17 mouse cellular contexts compared by ENCODE assay signal in the genomic region with DNA sequence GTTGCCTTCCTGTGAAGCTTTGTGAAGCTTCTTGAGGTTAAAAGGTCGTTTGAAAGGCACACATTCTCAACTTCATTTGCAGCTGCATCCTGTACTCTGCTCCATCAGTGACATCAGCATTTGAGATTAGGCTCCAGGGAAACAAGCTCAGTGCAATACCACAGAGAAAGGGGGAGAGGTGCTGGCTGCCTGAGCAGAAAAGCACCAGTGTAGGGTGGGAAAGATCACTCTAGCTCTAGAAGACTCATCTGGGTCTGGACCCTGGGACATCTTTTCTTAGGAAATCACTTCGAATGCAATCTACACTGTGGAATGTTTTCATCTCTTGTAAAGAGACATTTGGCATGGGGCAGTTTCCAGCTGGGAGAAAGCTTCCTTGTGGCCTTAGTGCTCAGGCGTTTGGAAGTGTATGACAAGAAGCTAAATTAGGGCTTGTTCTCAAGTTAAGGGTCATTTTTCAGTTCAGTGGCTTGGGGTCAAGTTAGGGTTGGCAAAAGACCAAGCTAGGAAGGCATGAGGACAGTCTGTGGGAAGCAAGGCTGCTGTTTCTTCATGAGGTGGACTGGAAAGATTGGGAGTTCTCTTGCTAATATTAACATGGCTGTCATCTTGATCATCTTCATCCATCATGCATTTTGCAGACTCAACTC.
DNase-seq lines count a peak whose midpoint lies in the region; ATAC-seq and TF ChIP-seq lines count a peak whose summit lies in the region.
"Had no signal": no experiment of that assay in that cellular context is flagged by ENCODE, and none has a peak within 500 bp of the region (broad histone marks: within the 10 kb centered on the region; RNA-seq: fewer than 3 reads in every experiment).

No protein-coding gene starts in this region.

- no peak overlapping the region for H3K27ac ChIP-seq in heart, embryonic 10.5 days
- H3K27ac ChIP-seq in lung, postnatal 0 days (ENCODE audit: low read length): no peak overlapping the region
- H3K27ac ChIP-seq: embryonic facial prominence, embryonic 10.5 days; forebrain, embryonic 10.5 days; limb, embryonic 13.5 days; neural tube, embryonic 12.5 days had no signal

- peak; percentile 26 to 67 for DNase-seq in heart, adult 18-20 months
- no peak for DNase-seq in heart, embryonic 10.5 days (ENCODE audit: low spot score)
- peak; percentile 6 for DNase-seq in ZHBTc4 (ENCODE audit: low read depth, low spot score)
- DNase-seq in heart, postnatal 4 days: peak; percentile 7
- peak; percentile 42 for DNase-seq in lung, postnatal 0 days (ENCODE audit: low spot score)
- DNase-seq in cerebellum, adult 8-10 months: no peak
- no peak for DNase-seq in urinary bladder, postnatal 36 days (ENCODE audit: low spot score in 2 of 2)
- DNase-seq in urinary bladder, adult 18-20 months (ENCODE audit: low spot score in 2 of 2): no peak
- DNase-seq: cerebellum, adult 9-11 months; retina, postnatal 1 day; thymus, adult 2 months had no signal

- H3K4me3 ChIP-seq in heart, embryonic 10.5 days: no peak overlapping the region
- no peak overlapping the region for H3K4me3 ChIP-seq in lung, postnatal 0 days (ENCODE audit: low read depth, low read length)
- H3K4me3 ChIP-seq: embryonic facial prominence, embryonic 10.5 days; forebrain, embryonic 10.5 days; limb, embryonic 13.5 days; neural tube, embryonic 12.5 days had no signal

- H3K4me2 ChIP-seq in lung, postnatal 0 days (replicated peaks; ENCODE audit: low read depth, low read length): no peak overlapping the region
- H3K4me2 ChIP-seq: limb, embryonic 13.5 days; neural tube, embryonic 12.5 days had no signal

- H3K36me3 ChIP-seq in heart, embryonic 10.5 days: no peaks in the 10 kb centered on the region
- H3K36me3 ChIP-seq in lung, postnatal 0 days (ENCODE audit: insufficient read depth, low read length): no peaks in the 10 kb centered on the region
- H3K36me3 ChIP-seq: embryonic facial prominence, embryonic 10.5 days; forebrain, embryonic 10.5 days; limb, embryonic 13.5 days; neural tube, embryonic 12.5 days had no signal

- H3K9ac ChIP-seq in lung, postnatal 0 days (replicated peaks; ENCODE audit: low read depth): no peak overlapping the region
- H3K9ac ChIP-seq: limb, embryonic 13.5 days; neural tube, embryonic 12.5 days had no signal

- H3K27me3 ChIP-seq in heart, embryonic 10.5 days (ENCODE audit: insufficient read depth, poor library complexity, severe bottlenecking): no peaks in the 10 kb centered on the region
- H3K27me3 ChIP-seq in lung, postnatal 0 days (replicated peaks; ENCODE audit: insufficient read depth, low read length): no peaks in the 10 kb centered on the region
- H3K27me3 ChIP-seq: limb, embryonic 13.5 days; neural tube, embryonic 12.5 days had no signal

- peak; percentile 57 for ATAC-seq in lung, postnatal 0 days
- ATAC-seq: intestine, embryonic 16.5 days; midbrain, embryonic 16.5 days had no signal

- WGBS in heart, embryonic 10.5 days: 40% methylated on average over 3 of the region's 3 CpGs
- 27% methylated on average over 3 of the region's 3 CpGs for WGBS in lung, postnatal 0 days

- TF ChIP-seq CTCF in lung, postnatal 0 days (IDR thresholded peaks at IDR 0.05): no peak

- H3K4me1 ChIP-seq in heart, embryonic 10.5 days: 0 out of 2 replicates have a peak, but pooled peaks cover 2% of the 10 kb centered on the region
- H3K4me1 ChIP-seq in lung, postnatal 0 days (ENCODE audit: insufficient read depth, low read depth, low read length): no peaks in the 10 kb centered on the region
- H3K4me1 ChIP-seq: embryonic facial prominence, embryonic 10.5 days; limb, embryonic 13.5 days; neural tube, embryonic 12.5 days had no signal

- TF ChIP-seq EP300 in lung, postnatal 0 days (IDR thresholded peaks at IDR 0.05): no peak

- no peaks in the 10 kb centered on the region for H3K9me3 ChIP-seq in heart, embryonic 10.5 days
- H3K9me3 ChIP-seq in lung, postnatal 0 days (ENCODE audit: low read length): no peaks in the 10 kb centered on the region; the same call in 1 of the 2 replicates
- H3K9me3 ChIP-seq: embryonic facial prominence, embryonic 10.5 days; forebrain, embryonic 10.5 days had no signal

Comparison
In these comparisons a context has a peak if more than half of its experiments do, and no peak if none do; other contexts are left out.
1. DNase-seq: peak in heart, adult 18-20 months (2 of 2), ZHBTc4 (single experiment), heart, postnatal 4 days (single experiment) and lung, postnatal 0 days (single experiment); none in heart, embryonic 10.5 days (single experiment), cerebellum, adult 8-10 months (single experiment), urinary bladder, postnatal 36 days (0 of 2) and urinary bladder, adult 18-20 months (0 of 2).